Mouse (Mus musculus) kidney, adult 2 months (tissue): ENCODE measurements around the gene Cacna1d.

Source experiments
- CTCF ChIP-seq: fragments of 200-500 bp; conservative IDR thresholded peaks from 2 replicates; pipeline ENCODE4 v1.5.1; 2011; ENCODE audit warnings: low read depth, mild to moderate bottlenecking, control low read depth, low read length, moderate library complexity, mixed read lengths; ENCODE audit not compliant: insufficient read depth, insufficient read length
- POLR2A ChIP-seq: fragments of 200-500 bp; IDR thresholded peaks from one replicate; pipeline ENCODE4 v1.6.1; 2011; ENCODE audit warnings: low read depth, low read length, control low read depth

DNA sequence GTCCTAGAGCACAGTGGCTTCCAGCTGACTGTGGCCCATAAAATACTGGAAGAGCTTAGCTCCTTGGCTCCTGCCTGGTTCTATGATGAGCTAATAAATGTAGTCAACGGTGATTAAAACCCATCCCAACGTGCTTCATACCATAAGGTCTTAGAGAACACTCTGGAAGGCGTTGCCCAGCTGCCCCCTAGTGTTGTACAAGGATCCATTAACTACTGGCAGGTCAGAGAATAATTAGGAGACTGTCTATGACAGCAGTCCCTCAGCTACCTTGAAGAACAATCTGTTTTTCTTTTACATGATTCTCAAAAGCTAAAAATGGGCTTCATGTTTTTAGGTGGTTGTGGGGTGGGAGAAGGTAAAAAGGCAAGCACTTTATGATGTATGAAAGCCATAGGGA is 315.9 kb downstream of the Cacna1d start:
- TF ChIP-seq CTCF = no peak
- TF ChIP-seq POLR2A = no peak
